Mouse (Mus musculus) erythroblast, embryonic 14.5 days (primary cell): ENCODE measurements around the gene Ube2e1. TPM values are rescaled to one million over a fixed set of nuclear protein-coding genes. Genes with fewer than 3 reads are reported as not detected.
"Not testable (repeated sequence)": the region's sequence is repeated elsewhere in the genome, so short reads cannot be mapped to it uniquely, and the experiment has no call there.

Source experiments
- H3K27me3 ChIP-seq: 2 replicates; pipeline ENCODE4 v1.6.1; 2012; ENCODE audit warnings: inconsistent platforms; ENCODE audit not compliant: control insufficient read depth
- H3K36me3 ChIP-seq: 2 replicates; pipeline ENCODE4 v1.6.1; 2012; ENCODE audit warnings: mild to moderate bottlenecking, inconsistent platforms; ENCODE audit not compliant: control insufficient read depth
- H3K4me1 ChIP-seq: 2 replicates; pipeline ENCODE4 v1.6.1; 2012; ENCODE audit warnings: inconsistent platforms; ENCODE audit not compliant: control insufficient read depth
- H3K4me3 ChIP-seq: replicated peaks from 2 replicates; pipeline ENCODE3; 2012; ENCODE audit warnings: moderate library complexity, mild to moderate bottlenecking, inconsistent platforms
- H3K9me3 ChIP-seq: 2 replicates; pipeline ENCODE4 v1.6.1; 2012; ENCODE audit warnings: low read length, inconsistent platforms, mixed read lengths; ENCODE audit not compliant: control insufficient read depth
- GATA1 ChIP-seq: IDR thresholded peaks from 2 replicates; pipeline ENCODE4 v1.6.1; 2012; ENCODE audit warnings: low read length, inconsistent platforms, mixed read lengths
- TAL1 ChIP-seq: IDR thresholded peaks from 3 replicates; pipeline ENCODE4 v1.6.1; 2012; ENCODE audit warnings: low read length, inconsistent platforms, mixed read lengths
- polyA plus RNA-seq: library from polyadenylated mRNA; stranded (reverse); fragments of >175 nt; gene quantifications from 2 replicates; pipeline ENCODE4 v1.2.3, GENCODE M21; 2012

Gene Ube2e1
- polyA plus RNA-seq, 1 experiment: 0.31 TPM

DNA sequence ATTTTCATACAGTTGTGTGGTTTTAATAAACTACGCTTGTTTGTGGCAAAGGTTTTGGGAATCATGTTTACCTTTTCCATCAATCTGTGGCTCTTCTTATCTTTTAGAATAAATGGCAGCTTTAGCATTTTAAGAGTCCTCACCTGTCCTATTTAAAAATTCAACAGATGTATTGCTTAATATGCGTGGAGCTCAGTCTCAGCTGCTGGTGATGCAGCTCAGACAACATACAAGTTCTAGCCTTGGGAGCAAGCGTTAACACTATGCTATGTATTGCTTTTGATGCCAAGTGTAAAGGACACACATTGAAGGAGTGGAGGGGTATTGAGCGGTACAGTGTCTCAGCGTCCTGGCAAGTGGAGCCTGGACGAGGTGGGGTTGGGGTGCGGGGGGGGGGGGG is 60.0 kb downstream of the Ube2e1 start:
- H3K27me3 ChIP-seq: no peaks in the 10 kb centered on the region
- H3K36me3 ChIP-seq: peaks cover 34% of the 10 kb centered on the region
- H3K4me1 ChIP-seq: peaks cover 24% of the 10 kb centered on the region
- TF ChIP-seq GATA1 (no peak), TAL1 (no peak)
- no peaks in the 10 kb centered on the region for H3K9me3 ChIP-seq
- peak overlapping the region; percentile 87 for H3K4me3 ChIP-seq

DNA sequence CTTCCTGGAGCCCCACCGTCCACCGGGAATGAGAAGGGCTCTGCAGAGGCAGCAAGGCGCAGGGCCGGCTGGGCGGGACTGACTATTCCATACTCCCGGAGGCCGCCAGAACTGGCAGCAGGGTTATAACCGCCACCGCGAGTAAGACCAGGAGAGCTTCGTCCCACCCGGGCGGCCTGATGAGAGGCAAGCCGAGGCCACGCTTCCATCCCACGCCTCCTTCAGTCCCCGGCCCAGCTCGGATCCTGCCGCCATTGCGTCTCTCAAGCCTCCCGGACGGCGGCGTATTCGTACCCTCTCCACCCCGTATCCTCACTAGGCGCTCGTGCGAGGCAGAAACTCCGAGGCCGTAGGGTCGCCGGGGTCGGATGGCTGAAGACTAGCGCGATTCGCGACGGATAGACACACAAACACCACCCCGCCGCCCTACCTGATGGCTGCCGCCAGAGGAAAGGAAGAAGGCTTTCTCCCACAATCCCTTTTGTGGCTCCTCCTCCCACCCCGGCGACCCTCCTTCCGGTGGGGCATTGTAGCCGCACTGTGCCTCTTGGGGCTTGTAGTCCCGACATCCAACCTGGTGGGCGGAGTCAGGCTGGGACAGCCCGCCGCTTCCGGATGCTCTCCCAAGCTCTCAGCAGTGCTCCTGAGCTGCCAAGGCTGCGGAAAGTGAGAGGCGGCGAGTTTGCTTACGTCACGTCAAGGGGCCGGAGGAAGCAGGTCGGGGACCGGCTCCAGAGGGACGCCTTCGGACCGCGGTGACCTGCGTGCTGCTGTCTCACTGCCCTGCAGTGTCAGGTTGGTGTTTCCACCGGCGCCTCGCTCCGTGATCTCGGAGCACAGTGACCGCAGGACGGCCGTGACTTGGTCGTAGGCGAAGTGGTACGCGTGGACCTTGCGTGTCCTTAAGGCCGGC is 60.9 kb downstream of the Ube2e1 start, which contains the start of the genes Nkiras1 and Rpl15:
Gene Nkiras1, plus strand, starts transcription at position 608 of the 913 bp plus-strand sequence.
Gene Rpl15, minus strand, starts transcription at position 863 of the 913 bp plus-strand sequence.
- Histone ChIP-seq H3K4me3 (peak within 1 kb of the TSS; percentile 87), H3K4me1 (peaks cover 24% of the 10 kb centered on the region), H3K9me3 (no peaks in the 10 kb centered on the region), H3K36me3 (peaks cover 36% of the 10 kb centered on the region), H3K27me3 (no peaks in the 10 kb centered on the region)
- no peak for TF ChIP-seq GATA1
- TF ChIP-seq TAL1: no peak

DNA sequence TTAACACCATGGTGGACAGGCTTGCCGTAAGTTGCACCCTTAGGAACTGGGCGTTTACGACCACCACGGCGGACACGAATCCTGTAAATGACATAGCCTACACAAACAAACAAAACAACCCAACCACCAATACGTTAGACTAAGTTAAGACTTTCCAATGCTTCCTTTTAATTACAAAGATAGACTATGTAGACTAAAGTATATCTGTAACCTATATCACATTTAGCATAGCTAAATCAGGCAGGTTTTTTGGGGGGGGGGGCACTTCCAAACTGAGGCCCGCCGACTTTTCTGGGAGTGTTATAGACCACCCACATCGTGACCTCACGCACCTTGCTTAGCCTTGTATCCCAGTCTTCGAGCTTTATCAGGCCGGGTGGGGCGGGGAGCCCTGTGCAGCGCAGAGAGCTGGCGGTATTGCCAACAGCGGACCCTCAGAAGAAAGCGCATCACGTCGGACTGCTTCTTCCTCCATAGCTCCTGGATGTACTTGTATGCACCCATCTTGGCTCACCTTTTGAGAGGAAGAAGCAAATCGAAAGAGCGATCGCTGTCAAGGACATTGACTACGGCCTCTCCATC is 61.6 kb downstream of the Ube2e1 start:
- not testable (repeated sequence) for H3K27me3 ChIP-seq, H3K9me3 ChIP-seq
- H3K4me1 ChIP-seq: peaks cover 24% of the 10 kb centered on the region
- H3K4me3 ChIP-seq: peak overlapping the region; percentile 87
- peaks cover 38% of the 10 kb centered on the region for H3K36me3 ChIP-seq

DNA sequence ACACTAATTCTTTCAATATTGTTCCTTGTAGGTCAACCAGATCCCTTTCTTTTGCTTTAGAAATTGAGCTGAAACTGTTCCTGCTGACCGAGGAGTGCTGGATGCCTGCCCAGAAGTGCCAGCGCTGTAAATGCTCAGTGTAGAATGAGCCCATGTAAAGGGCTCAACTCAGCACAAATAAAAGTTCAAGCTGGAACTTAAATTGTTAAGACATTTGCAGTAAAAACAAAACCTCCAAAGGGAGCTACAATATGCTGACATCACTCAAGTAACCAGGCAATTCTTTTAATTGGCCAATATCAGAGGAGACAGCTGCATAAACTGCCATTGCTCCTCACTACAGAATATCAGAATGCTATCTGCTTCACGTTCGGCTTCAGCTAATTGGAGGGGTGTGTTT is 68.2 kb downstream of the Ube2e1 start:
- no peaks in the 10 kb centered on the region; the same call in 1 of the 2 replicates for H3K4me1 ChIP-seq
- no peaks in the 10 kb centered on the region for H3K27me3 ChIP-seq
- H3K4me3 ChIP-seq: no peak overlapping the region
- no peaks in the 10 kb centered on the region for H3K9me3 ChIP-seq
- TF ChIP-seq TAL1 (no peak), GATA1 (no peak)
- peaks cover 30% of the 10 kb centered on the region for H3K36me3 ChIP-seq

DNA sequence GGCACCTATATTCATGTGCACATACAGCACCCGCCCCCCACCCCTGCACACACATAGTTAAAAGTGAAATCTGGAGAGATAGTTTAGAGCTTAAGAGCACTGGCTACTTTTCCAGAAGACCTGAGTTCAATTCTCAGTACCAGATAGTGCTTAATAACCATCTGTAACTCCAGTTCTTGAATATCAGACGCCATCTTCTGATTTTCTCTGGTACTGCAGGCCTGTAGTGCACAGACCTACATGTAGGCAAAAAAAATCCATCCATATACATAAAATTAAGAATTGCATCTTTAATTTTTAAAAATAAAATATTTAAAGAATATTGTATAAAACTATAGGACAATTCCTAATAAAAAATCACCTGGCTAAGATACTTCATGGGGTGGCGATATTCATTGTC is 70.5 kb downstream of the Ube2e1 start:
- no peaks in the 10 kb centered on the region for H3K27me3 ChIP-seq
- H3K9me3 ChIP-seq: no peaks in the 10 kb centered on the region
- no peak for TF ChIP-seq TAL1
- no peak for TF ChIP-seq GATA1
- H3K36me3 ChIP-seq: peaks cover 8% of the 10 kb centered on the region
- no peaks in the 10 kb centered on the region for H3K4me1 ChIP-seq
- H3K4me3 ChIP-seq: no peak overlapping the region

DNA sequence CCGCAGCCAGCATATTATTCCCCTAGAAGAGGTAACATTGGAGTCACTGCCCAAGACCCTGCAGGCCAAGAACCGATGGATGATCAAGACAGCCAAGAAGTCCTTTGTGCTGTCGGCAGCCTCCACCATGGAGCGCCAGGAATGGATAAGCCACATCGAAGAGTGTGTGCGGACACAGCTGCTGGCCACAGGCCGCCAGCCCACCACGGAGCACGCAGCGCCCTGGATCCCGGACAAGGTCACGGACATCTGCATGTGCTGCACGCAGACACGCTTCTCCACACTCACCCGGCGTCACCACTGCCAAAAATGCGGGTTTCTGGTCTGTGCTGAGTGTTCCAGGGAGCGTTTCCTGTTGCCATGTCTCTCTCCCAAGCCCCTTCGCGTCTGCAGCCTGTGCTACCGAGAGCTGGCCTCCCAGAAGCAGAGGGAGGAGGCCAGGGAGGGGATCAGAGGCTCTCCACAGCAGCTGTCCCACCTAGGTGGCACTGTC is 89.0 kb downstream of the Ube2e1 start:
- H3K4me3 ChIP-seq: no peak overlapping the region
- no peaks in the 10 kb centered on the region for H3K9me3 ChIP-seq
- no peaks in the 10 kb centered on the region for H3K27me3 ChIP-seq
- no peak for TF ChIP-seq TAL1
- TF ChIP-seq GATA1: no peak
- H3K4me1 ChIP-seq: peaks cover 21% of the 10 kb centered on the region
- H3K36me3 ChIP-seq: no peaks in the 10 kb centered on the region

DNA sequence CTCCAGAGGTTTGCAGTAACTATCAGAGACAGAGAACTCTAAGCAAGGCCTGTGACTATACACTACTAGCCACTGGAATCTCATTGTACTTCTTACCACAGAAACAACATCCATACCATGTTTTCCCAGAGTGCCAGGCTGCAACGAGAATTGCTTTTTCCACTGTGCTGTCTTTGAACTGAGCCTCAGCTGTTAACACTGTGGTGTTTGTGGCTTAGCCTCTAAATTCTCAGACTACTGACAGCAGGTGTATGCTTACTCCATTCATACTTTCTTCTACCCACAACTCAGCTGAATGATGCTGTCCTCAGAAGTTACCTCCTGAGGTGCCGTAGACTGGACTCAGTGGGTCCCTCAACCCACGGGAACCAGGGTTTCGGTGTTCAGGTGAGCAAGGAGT is 89.9 kb downstream of the Ube2e1 start:
- Histone ChIP-seq H3K4me1 (peaks cover 21% of the 10 kb centered on the region), H3K27me3 (no peaks in the 10 kb centered on the region)
- TF ChIP-seq TAL1: no peak
- no peak for TF ChIP-seq GATA1

DNA sequence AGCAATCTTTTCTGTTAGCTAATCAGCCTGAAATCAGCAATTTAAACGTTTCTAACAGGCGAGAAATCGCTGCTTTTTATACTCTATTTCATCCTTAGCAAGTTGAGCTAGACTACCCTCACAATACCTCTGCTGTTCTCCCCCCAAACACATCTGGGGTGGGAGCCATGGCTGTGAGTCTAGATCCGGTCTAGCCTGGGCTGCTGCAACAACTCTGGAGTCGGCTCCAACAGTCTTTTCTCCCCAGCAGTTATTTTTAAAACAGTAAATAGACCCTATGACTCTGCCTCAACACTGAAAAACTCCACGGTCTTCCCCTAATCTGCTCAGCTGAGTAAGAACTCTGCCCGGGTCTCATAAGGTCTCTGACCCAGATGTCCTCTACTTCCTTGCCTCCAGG is 91.5 kb downstream of the Ube2e1 start:
- Histone ChIP-seq H3K27me3 (no peaks in the 10 kb centered on the region), H3K4me3 (no peak overlapping the region)
- TF ChIP-seq TAL1: no peak
- TF ChIP-seq GATA1: no peak

More for the DNA sequence above, 89.9 kb downstream of the Ube2e1 start:
- Histone ChIP-seq H3K4me3 (no peak overlapping the region), H3K36me3 (no peaks in the 10 kb centered on the region), H3K9me3 (no peaks in the 10 kb centered on the region)

More for the DNA sequence above, 91.5 kb downstream of the Ube2e1 start:
- Histone ChIP-seq H3K36me3 (no peaks in the 10 kb centered on the region), H3K9me3 (no peaks in the 10 kb centered on the region), H3K4me1 (peaks cover 21% of the 10 kb centered on the region)
